Mouse (Mus musculus): ENCODE results near the gene Ccdc90b. TPM values are rescaled to one million over a fixed set of nuclear protein-coding genes. Genes with fewer than 3 reads are reported as not detected.

The Ccdc90b gene
- polyA plus RNA-seq, 1 experiment, result 35.3 TPM

GRCm38 (mm10) chr7:92589986-92590385 lies 29.0 kb downstream of the Ccdc90b start:
- Histone ChIP-seq H3K9ac (ENCODE audit: low read depth, poor library complexity, severe bottlenecking) (no peak overlapping the region), H3K4me3 (ENCODE audit: low read depth, low read length) (no peak overlapping the region), H3K27ac (ENCODE audit: insufficient read depth, low read length) (no peak overlapping the region), H3K36me3 (ENCODE audit: control insufficient read depth, insufficient read depth, low read length, poor library complexity, severe bottlenecking) (no peaks in the 10 kb centered on the region), H3K9me3 (replicated peaks; ENCODE audit: control insufficient read depth, insufficient read depth, low read length, poor library complexity, severe bottlenecking) (no peaks in the 10 kb centered on the region), H3K27me3 (ENCODE audit: control insufficient read depth, insufficient read depth, low read length, poor library complexity, severe bottlenecking) (no peaks in the 10 kb centered on the region), H3K4me1 (ENCODE audit: control insufficient read depth, insufficient read depth, low read length) (no peaks in the 10 kb centered on the region)
- TF ChIP-seq POLR2A (IDR thresholded peaks at IDR 0.05; ENCODE audit: insufficient read depth, low read length) (no peak), CTCF (IDR thresholded peaks at IDR 0.05; ENCODE audit: low read depth, low read length) (no peak), EP300 (IDR thresholded peaks at IDR 0.05; ENCODE audit: insufficient read depth, low read depth, low read length) (no peak)

- H3K4me1 ChIP-seq (ENCODE audit: control insufficient read depth, insufficient read depth, low read length), result no peaks in the 10 kb centered on the region
- no peaks in the 10 kb centered on the region for H3K36me3 ChIP-seq (ENCODE audit: control insufficient read depth, insufficient read depth, low read length, poor library complexity, severe bottlenecking)
- H3K4me3 ChIP-seq (ENCODE audit: low read depth, low read length), result no peak overlapping the region
- H3K27ac ChIP-seq (ENCODE audit: insufficient read depth, low read length), result no peak overlapping the region
- H3K27me3 ChIP-seq (ENCODE audit: control insufficient read depth, insufficient read depth, low read length, poor library complexity, severe bottlenecking), result no peaks in the 10 kb centered on the region
- TF ChIP-seq CTCF (IDR thresholded peaks at IDR 0.05; ENCODE audit: low read depth, low read length), result no peak
- no peak for TF ChIP-seq EP300 (IDR thresholded peaks at IDR 0.05; ENCODE audit: insufficient read depth, low read depth, low read length)
- no peaks in the 10 kb centered on the region for H3K9me3 ChIP-seq (replicated peaks; ENCODE audit: control insufficient read depth, insufficient read depth, low read length, poor library complexity, severe bottlenecking)
- H3K9ac ChIP-seq (ENCODE audit: low read depth, poor library complexity, severe bottlenecking), result no peak overlapping the region
These were observed 29.9 kb downstream of the Ccdc90b start for GRCm38 (mm10) chr7:92590842-92591241.

GRCm38 (mm10) chr7:92604961-92605360 lies 44.0 kb downstream of the Ccdc90b start:
- H3K4me1 ChIP-seq (ENCODE audit: control insufficient read depth, insufficient read depth, low read length), result no peaks in the 10 kb centered on the region

DNA sequence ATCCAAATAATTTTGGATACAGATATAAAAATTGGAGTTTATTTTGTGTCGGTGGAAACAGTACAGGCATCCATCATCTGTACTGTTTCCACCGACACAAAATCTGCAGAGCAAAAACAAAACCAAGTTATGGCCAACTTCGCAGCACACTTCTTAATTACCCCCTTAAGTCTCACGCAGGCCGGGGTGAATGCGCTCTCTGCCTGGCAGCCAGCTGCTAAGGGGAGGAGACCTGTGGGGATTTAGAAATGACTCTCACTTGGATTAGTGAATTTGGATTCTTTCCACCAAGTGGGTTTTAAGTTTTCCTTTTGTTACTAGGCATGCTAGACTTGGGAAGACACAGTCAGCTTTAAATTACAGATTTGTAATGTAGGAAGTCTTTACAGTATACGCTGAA lies 49.9 kb downstream of the Ccdc90b start:
- H3K9ac ChIP-seq (ENCODE audit: low read depth, poor library complexity, severe bottlenecking), result no peak overlapping the region
- TF ChIP-seq POLR2A (IDR thresholded peaks at IDR 0.05; ENCODE audit: insufficient read depth, low read length) (no peak), EP300 (IDR thresholded peaks at IDR 0.05; ENCODE audit: insufficient read depth, low read depth, low read length) (no peak), CTCF (IDR thresholded peaks at IDR 0.05; ENCODE audit: low read depth, low read length) (no peak)
- no peak overlapping the region for H3K4me3 ChIP-seq (ENCODE audit: low read depth, low read length)
- H3K36me3 ChIP-seq (ENCODE audit: control insufficient read depth, insufficient read depth, low read length, poor library complexity, severe bottlenecking), result no peaks in the 10 kb centered on the region
- H3K27ac ChIP-seq (ENCODE audit: insufficient read depth, low read length), result no peak overlapping the region
- no peaks in the 10 kb centered on the region for H3K4me1 ChIP-seq (ENCODE audit: control insufficient read depth, insufficient read depth, low read length)
- H3K9me3 ChIP-seq (replicated peaks; ENCODE audit: control insufficient read depth, insufficient read depth, low read length, poor library complexity, severe bottlenecking), result no peaks in the 10 kb centered on the region
- H3K27me3 ChIP-seq (ENCODE audit: control insufficient read depth, insufficient read depth, low read length, poor library complexity, severe bottlenecking), result no peaks in the 10 kb centered on the region

More at GRCm38 (mm10) chr7:92604961-92605360, 44.0 kb downstream of the Ccdc90b start:
- no peaks in the 10 kb centered on the region for H3K9me3 ChIP-seq (replicated peaks; ENCODE audit: control insufficient read depth, insufficient read depth, low read length, poor library complexity, severe bottlenecking)
- TF ChIP-seq CTCF (IDR thresholded peaks at IDR 0.05; ENCODE audit: low read depth, low read length), result no peak
- TF ChIP-seq EP300 (IDR thresholded peaks at IDR 0.05; ENCODE audit: insufficient read depth, low read depth, low read length), result no peak
- TF ChIP-seq POLR2A (IDR thresholded peaks at IDR 0.05; ENCODE audit: insufficient read depth, low read length), result no peak
- H3K4me3 ChIP-seq (ENCODE audit: low read depth, low read length), result no peak overlapping the region
- no peak overlapping the region for H3K27ac ChIP-seq (ENCODE audit: insufficient read depth, low read length)
- H3K27me3 ChIP-seq (ENCODE audit: control insufficient read depth, insufficient read depth, low read length, poor library complexity, severe bottlenecking), result no peaks in the 10 kb centered on the region
- no peak overlapping the region for H3K9ac ChIP-seq (ENCODE audit: low read depth, poor library complexity, severe bottlenecking)
- no peaks in the 10 kb centered on the region for H3K36me3 ChIP-seq (ENCODE audit: control insufficient read depth, insufficient read depth, low read length, poor library complexity, severe bottlenecking)

GRCm38 (mm10) chr7:92624488-92624887 lies 63.5 kb downstream of the Ccdc90b start:
- Histone ChIP-seq H3K4me3 (ENCODE audit: low read depth, low read length) (no peak overlapping the region), H3K9ac (ENCODE audit: low read depth, poor library complexity, severe bottlenecking) (no peak overlapping the region), H3K4me1 (ENCODE audit: control insufficient read depth, insufficient read depth, low read length) (no peaks in the 10 kb centered on the region), H3K27ac (ENCODE audit: insufficient read depth, low read length) (no peak overlapping the region), H3K9me3 (replicated peaks; ENCODE audit: control insufficient read depth, insufficient read depth, low read length, poor library complexity, severe bottlenecking) (no peaks in the 10 kb centered on the region), H3K27me3 (ENCODE audit: control insufficient read depth, insufficient read depth, low read length, poor library complexity, severe bottlenecking) (no peaks in the 10 kb centered on the region), H3K36me3 (ENCODE audit: control insufficient read depth, insufficient read depth, low read length, poor library complexity, severe bottlenecking) (no peaks in the 10 kb centered on the region)
- TF ChIP-seq EP300 (IDR thresholded peaks at IDR 0.05; ENCODE audit: insufficient read depth, low read depth, low read length) (no peak), POLR2A (IDR thresholded peaks at IDR 0.05; ENCODE audit: insufficient read depth, low read length) (no peak), CTCF (IDR thresholded peaks at IDR 0.05; ENCODE audit: low read depth, low read length) (no peak)

DNA sequence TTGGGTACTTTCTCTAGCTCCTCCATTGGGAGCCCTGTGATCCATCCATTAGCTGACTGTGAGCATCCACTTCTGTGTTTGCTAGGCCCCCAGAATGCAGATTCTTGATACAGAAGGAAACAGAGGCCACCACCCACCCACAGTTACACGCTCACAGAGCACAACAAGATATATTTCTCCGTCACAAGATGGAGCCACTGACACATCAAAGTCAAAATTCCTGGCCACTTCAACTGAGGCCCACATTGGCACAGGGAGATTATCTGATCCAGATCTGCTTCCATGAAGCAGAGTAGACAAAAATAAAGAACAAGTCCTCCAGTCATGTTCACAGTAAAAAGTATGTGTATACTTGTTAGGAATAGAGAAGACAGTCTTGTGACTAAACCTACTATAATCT lies 69.2 kb downstream of the Ccdc90b start:
- no peak overlapping the region for H3K27ac ChIP-seq (ENCODE audit: insufficient read depth, low read length)
- H3K9me3 ChIP-seq (replicated peaks; ENCODE audit: control insufficient read depth, insufficient read depth, low read length, poor library complexity, severe bottlenecking), result no peaks in the 10 kb centered on the region
- no peaks in the 10 kb centered on the region for H3K27me3 ChIP-seq (ENCODE audit: control insufficient read depth, insufficient read depth, low read length, poor library complexity, severe bottlenecking)
- H3K9ac ChIP-seq (ENCODE audit: low read depth, poor library complexity, severe bottlenecking), result no peak overlapping the region
- H3K4me1 ChIP-seq (ENCODE audit: control insufficient read depth, insufficient read depth, low read length), result no peaks in the 10 kb centered on the region
- no peaks in the 10 kb centered on the region for H3K36me3 ChIP-seq (ENCODE audit: control insufficient read depth, insufficient read depth, low read length, poor library complexity, severe bottlenecking)
- no peak overlapping the region for H3K4me3 ChIP-seq (ENCODE audit: low read depth, low read length)
- TF ChIP-seq CTCF (IDR thresholded peaks at IDR 0.05; ENCODE audit: low read depth, low read length) (no peak), EP300 (IDR thresholded peaks at IDR 0.05; ENCODE audit: insufficient read depth, low read depth, low read length) (no peak), POLR2A (IDR thresholded peaks at IDR 0.05; ENCODE audit: insufficient read depth, low read length) (no peak)

Other genes starting within 250 kb of the Ccdc90b start
- gene Ankrd42, start 76.0 kb downstream of the Ccdc90b start, polyA plus RNA-seq (2011; ENCODE audit: insufficient read depth, insufficient read length, low read depth, missing spikeins), result 2.1 and 2.5 TPM in 2 replicates
- 63.2 and 64.1 TPM in 2 replicates for gene Pcf11, start 108.8 kb downstream of the Ccdc90b start, polyA plus RNA-seq (2011; ENCODE audit: insufficient read depth, insufficient read length, low read depth, missing spikeins)
- gene Rab30, start 180.5 kb downstream of the Ccdc90b start, polyA plus RNA-seq (2011; ENCODE audit: insufficient read depth, insufficient read length, low read depth, missing spikeins), result 3.7 and 5.9 TPM in 2 replicates